ENCODE assay signal across 17 mouse cellular contexts in the genomic region with DNA sequence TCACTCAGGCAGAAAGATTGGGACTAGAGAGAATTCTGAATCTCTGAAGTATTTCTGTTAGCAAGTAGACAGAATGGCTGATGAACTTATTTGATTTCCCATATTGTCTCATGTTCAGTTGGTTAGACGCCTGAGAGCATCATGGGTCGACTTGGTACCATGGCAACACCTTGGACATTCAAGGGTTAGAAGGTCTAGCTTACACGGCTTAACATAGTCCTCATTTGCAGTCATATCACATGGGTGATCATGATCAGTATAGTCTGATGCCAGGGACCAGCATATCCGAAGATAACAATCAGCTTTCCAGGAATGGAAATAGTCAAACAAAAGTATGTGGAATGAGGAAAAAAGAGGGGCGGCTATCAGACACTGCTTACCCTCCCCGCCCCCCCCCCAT.
"Had no signal": no experiment of that assay in that cellular context is flagged by ENCODE, and none has a peak within 500 bp of the region (broad histone marks: within the 10 kb centered on the region; RNA-seq: fewer than 3 reads in every experiment).

No protein-coding gene starts in this region.

- H3K4me2 ChIP-seq: liver, embryonic 15.5 days; lung, embryonic 15.5 days; midbrain, embryonic 12.5 days; neural tube, embryonic 12.5 days; stomach, embryonic 15.5 days had no signal

- DNase-seq: liver, postnatal 0 days; lung, adult 2 months; lung, postnatal 14 days; lung, postnatal 36 days; right cerebral cortex, postnatal 14 days; thymus, adult 2 months; thymus, postnatal 25 days; thymus, postnatal 4 days had no signal

- H3K9ac ChIP-seq: liver, embryonic 15.5 days; liver, postnatal 0 days; lung, embryonic 15.5 days; midbrain, embryonic 12.5 days; neural tube, embryonic 12.5 days; stomach, embryonic 15.5 days had no signal

- ATAC-seq: liver, postnatal 0 days; lung, postnatal 0 days had no signal

- H3K27ac ChIP-seq: liver, embryonic 15.5 days; lung, embryonic 15.5 days; macrophage; midbrain, embryonic 12.5 days; neural tube, embryonic 12.5 days; stomach, embryonic 15.5 days; stomach, postnatal 0 days had no signal

- H3K4me3 ChIP-seq: liver, embryonic 15.5 days; lung, embryonic 15.5 days; megakaryocyte, embryonic 14.5 days; midbrain, embryonic 12.5 days; neural tube, embryonic 12.5 days; stomach, embryonic 15.5 days had no signal

- H3K36me3 ChIP-seq: liver, embryonic 15.5 days; lung, embryonic 15.5 days; midbrain, embryonic 12.5 days; neural tube, embryonic 12.5 days; stomach, embryonic 15.5 days had no signal

- H3K27me3 ChIP-seq: liver, embryonic 15.5 days; lung, embryonic 15.5 days; megakaryocyte, embryonic 14.5 days; midbrain, embryonic 12.5 days; neural tube, embryonic 12.5 days; stomach, embryonic 15.5 days had no signal

- H3K4me1 ChIP-seq: liver, embryonic 15.5 days; lung, embryonic 15.5 days; megakaryocyte, embryonic 14.5 days; midbrain, embryonic 12.5 days; neural tube, embryonic 12.5 days; stomach, embryonic 15.5 days had no signal

- H3K9me3 ChIP-seq: liver, embryonic 15.5 days; lung, embryonic 15.5 days; megakaryocyte, embryonic 14.5 days; midbrain, embryonic 12.5 days; neural tube, embryonic 12.5 days; stomach, embryonic 15.5 days had no signal
